Mouse (Mus musculus): ENCODE results near the gene Stab1.

DNA sequence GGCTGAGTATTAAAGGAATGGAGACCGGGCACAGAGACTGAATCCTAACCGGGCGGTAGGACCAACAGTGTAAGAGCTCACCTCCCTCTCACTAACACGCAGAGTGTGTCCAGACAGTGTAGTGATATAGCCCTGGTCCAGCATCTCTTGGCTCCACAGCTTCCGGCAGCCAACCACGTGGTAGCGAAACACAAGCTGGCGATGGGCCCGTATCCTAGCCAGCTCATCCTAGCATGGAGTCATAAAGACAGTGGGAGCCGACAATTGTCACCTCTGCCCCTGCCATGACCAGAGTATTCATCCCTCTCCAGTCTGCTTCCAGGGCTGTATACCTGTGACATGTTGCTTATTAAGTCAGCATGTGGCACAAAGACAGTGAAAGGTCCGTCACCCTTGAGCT lies 22.7 kb downstream of the Stab1 start:
- TF ChIP-seq GATA1 (IDR thresholded peaks at IDR 0.05; ENCODE audit: borderline replicate concordance, low read length) (no peak), CTCF (IDR thresholded peaks at IDR 0.05; ENCODE audit: low read depth, low read length) (no peak), TAL1 (conservative IDR thresholded peaks at IDR 0.05; ENCODE audit: low read depth, low read length) (no peak)

Data from G1E (cell line).